14 mouse cellular contexts compared by ENCODE assay signal in the genomic region with DNA sequence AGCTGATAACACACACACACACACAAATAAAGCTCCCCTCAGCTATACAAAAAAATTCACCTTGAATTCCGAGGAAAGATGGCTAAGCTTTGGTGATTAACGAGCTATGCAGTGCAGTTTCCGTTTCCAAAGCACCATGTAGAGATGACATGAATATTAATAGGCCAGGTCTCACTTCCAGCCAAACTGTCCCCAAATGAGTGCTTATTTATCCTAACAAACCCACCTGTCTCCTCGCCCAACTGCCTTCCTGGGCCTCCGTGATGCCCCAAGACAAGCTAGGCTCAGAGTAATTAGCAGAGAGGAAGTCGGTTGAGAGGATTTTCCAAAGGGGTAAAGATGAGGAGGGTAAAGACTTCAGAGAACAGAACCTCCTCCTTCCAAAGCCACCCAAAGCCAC.
"Had no signal": no experiment of that assay in that cellular context is flagged by ENCODE, and none has a peak within 500 bp of the region (broad histone marks: within the 10 kb centered on the region; RNA-seq: fewer than 3 reads in every experiment).

No protein-coding gene starts in this region.

- H3K4me3 ChIP-seq: left cerebral cortex, adult 2 months; limb, embryonic 10.5 days; liver, embryonic 15.5 days; neural tube, embryonic 13.5 days had no signal

- H3K4me2 ChIP-seq: liver, embryonic 11.5 days; liver, embryonic 15.5 days; neural tube, embryonic 13.5 days had no signal

- H3K9ac ChIP-seq: liver, embryonic 15.5 days; neural tube, embryonic 13.5 days had no signal

- DNase-seq: kidney, adult 18-20 months; kidney, postnatal 10 days; kidney, postnatal 4 days; lung, adult 2 months; lung, postnatal 36 days; right cerebral cortex, postnatal 25 days; thymus, postnatal 4 days had no signal

- ATAC-seq: lung, postnatal 0 days had no signal

- H3K27ac ChIP-seq: left cerebral cortex, adult 2 months; limb, embryonic 10.5 days; liver, embryonic 15.5 days; stomach, postnatal 0 days had no signal

- H3K9me3 ChIP-seq: limb, embryonic 10.5 days; liver, embryonic 15.5 days; neural tube, embryonic 13.5 days had no signal

- H3K27me3 ChIP-seq: liver, embryonic 15.5 days; neural tube, embryonic 13.5 days had no signal

- H3K36me3 ChIP-seq: limb, embryonic 10.5 days; liver, embryonic 15.5 days; neural tube, embryonic 13.5 days had no signal

- H3K4me1 ChIP-seq: liver, embryonic 15.5 days had no signal
